Mouse (Mus musculus): ENCODE results near the gene Mrpl18. TPM values are rescaled to one million over a fixed set of nuclear protein-coding genes. Genes with fewer than 3 reads are reported as not detected.
"Not testable (repeated sequence)": the region's sequence is repeated elsewhere in the genome, so short reads cannot be mapped to it uniquely, and the experiment has no call there.

The Mrpl18 gene
- polyA plus RNA-seq, 1 experiment from 2014 or later, result 187 TPM

GRCm38 (mm10) chr17:12939377-12940148 is 23.4 kb upstream of the Mrpl18 start:
- not testable (repeated sequence) for H3K9me3 ChIP-seq (replicated peaks); H3K27ac ChIP-seq (ENCODE audit: poor library complexity, severe bottlenecking); H3K27me3 ChIP-seq (replicated peaks)
- 53% methylated on average over 3 of the region's 12 CpGs for WGBS
- Histone ChIP-seq H3K4me2 (peak overlapping the region; percentile 84), H3K36me3 (peaks cover 19% of the 10 kb centered on the region), H3K4me3 (peak overlapping the region; percentile 42), H3K4me1 (replicated peaks) (peaks cover 11% of the 10 kb centered on the region), H3K9ac (peak overlapping the region; percentile 65)
- ATAC-seq (ENCODE audit: insufficient number of reproducible peaks, low FRiP score), result 0 out of 2 replicates have a peak, but pooled peaks have one; percentile 15

GRCm38 (mm10) chr17:12938077-12938476 is 21.9 kb upstream of the Mrpl18 start:
- ATAC-seq (ENCODE audit: insufficient number of reproducible peaks, low FRiP score), result no peak
- Histone ChIP-seq H3K27me3 (replicated peaks) (no peaks in the 10 kb centered on the region; the same call in 1 of the 2 replicates), H3K9me3 (replicated peaks) (no peaks in the 10 kb centered on the region), H3K4me1 (replicated peaks) (peaks cover 11% of the 10 kb centered on the region), H3K27ac (ENCODE audit: poor library complexity, severe bottlenecking) (no peak overlapping the region), H3K9ac (no peak overlapping the region), H3K4me2 (no peak overlapping the region), H3K4me3 (no peak overlapping the region), H3K36me3 (peaks cover 8% of the 10 kb centered on the region)
- WGBS, result 58% methylated on average over 2 of the region's 2 CpGs

GRCm38 (mm10) chr17:12937412-12937970 is 21.3 kb upstream of the Mrpl18 start:
- Histone ChIP-seq H3K4me2 (no peak overlapping the region), H3K36me3 (peaks cover 2% of the 10 kb centered on the region; the same call in 1 of the 2 replicates), H3K4me3 (no peak overlapping the region), H3K27me3 (replicated peaks) (no peaks in the 10 kb centered on the region; the same call in 1 of the 2 replicates), H3K27ac (ENCODE audit: poor library complexity, severe bottlenecking) (no peak overlapping the region), H3K9me3 (replicated peaks) (no peaks in the 10 kb centered on the region), H3K9ac (no peak overlapping the region), H3K4me1 (replicated peaks) (peaks cover 11% of the 10 kb centered on the region)
- no peak for ATAC-seq (ENCODE audit: insufficient number of reproducible peaks, low FRiP score)
- WGBS, result 62% methylated on average over 2 of the region's 2 CpGs

GRCm38 (mm10) chr17:12935719-12936118 is 19.6 kb upstream of the Mrpl18 start:
- WGBS, result 64% methylated on average over 4 of the region's 4 CpGs
- Histone ChIP-seq H3K27ac (ENCODE audit: poor library complexity, severe bottlenecking) (no peak overlapping the region), H3K9ac (no peak overlapping the region), H3K36me3 (no peaks in the 10 kb centered on the region), H3K9me3 (replicated peaks) (no peaks in the 10 kb centered on the region), H3K27me3 (replicated peaks) (no peaks in the 10 kb centered on the region; the same call in 1 of the 2 replicates), H3K4me3 (no peak overlapping the region), H3K4me1 (replicated peaks) (peaks cover 9% of the 10 kb centered on the region), H3K4me2 (no peak overlapping the region)
- no peak for ATAC-seq (ENCODE audit: insufficient number of reproducible peaks, low FRiP score)

- 86% methylated on average over 5 of the region's 5 CpGs for WGBS
- ATAC-seq (ENCODE audit: insufficient number of reproducible peaks, low FRiP score); H3K4me1 ChIP-seq (replicated peaks); H3K27ac ChIP-seq (ENCODE audit: poor library complexity, severe bottlenecking); H3K27me3 ChIP-seq (replicated peaks); H3K9me3 ChIP-seq (replicated peaks); H3K36me3 ChIP-seq; H3K4me2 ChIP-seq; H3K4me3 ChIP-seq; H3K9ac ChIP-seq: not testable (repeated sequence)
Measured at GRCm38 (mm10) chr17:12931576-12931975, 15.4 kb upstream of the Mrpl18 start.

GRCm38 (mm10) chr17:12925703-12926180 is 9.6 kb upstream of the Mrpl18 start:
- no peak overlapping the region for H3K4me2 ChIP-seq
- no peaks in the 10 kb centered on the region for H3K4me1 ChIP-seq (replicated peaks)
- 87% methylated on average over 8 of the region's 8 CpGs for WGBS
- no peak for ATAC-seq (ENCODE audit: insufficient number of reproducible peaks, low FRiP score)
- no peak overlapping the region for H3K27ac ChIP-seq (ENCODE audit: poor library complexity, severe bottlenecking)
- no peak overlapping the region for H3K4me3 ChIP-seq
- no peaks in the 10 kb centered on the region for H3K9me3 ChIP-seq (replicated peaks)
- H3K36me3 ChIP-seq, result peaks cover 61% of the 10 kb centered on the region
- no peak overlapping the region for H3K9ac ChIP-seq
- H3K27me3 ChIP-seq (replicated peaks), result no peaks in the 10 kb centered on the region

GRCm38 (mm10) chr17:12925001-12925400 is 8.9 kb upstream of the Mrpl18 start:
- no peak overlapping the region for H3K27ac ChIP-seq (ENCODE audit: poor library complexity, severe bottlenecking)
- H3K9me3 ChIP-seq (replicated peaks), result no peaks in the 10 kb centered on the region
- peaks cover 68% of the 10 kb centered on the region for H3K36me3 ChIP-seq
- WGBS, result 92% methylated on average over 3 of the region's 3 CpGs
- ATAC-seq (ENCODE audit: insufficient number of reproducible peaks, low FRiP score), result no peak
- H3K9ac ChIP-seq, result no peak overlapping the region
- no peaks in the 10 kb centered on the region for H3K4me1 ChIP-seq (replicated peaks)
- H3K27me3 ChIP-seq (replicated peaks), result no peaks in the 10 kb centered on the region
- no peak overlapping the region for H3K4me3 ChIP-seq
- no peak overlapping the region for H3K4me2 ChIP-seq

- 90% methylated on average over 1 of the region's 1 CpGs for WGBS
- H3K27ac ChIP-seq (ENCODE audit: poor library complexity, severe bottlenecking), result no peak overlapping the region
- no peaks in the 10 kb centered on the region for H3K4me1 ChIP-seq (replicated peaks)
- H3K36me3 ChIP-seq, result peaks cover 69% of the 10 kb centered on the region
- no peak overlapping the region for H3K4me3 ChIP-seq
- ATAC-seq (ENCODE audit: insufficient number of reproducible peaks, low FRiP score), result no peak
- H3K9ac ChIP-seq, result no peak overlapping the region
- no peak overlapping the region for H3K4me2 ChIP-seq
- no peaks in the 10 kb centered on the region for H3K9me3 ChIP-seq (replicated peaks)
- no peaks in the 10 kb centered on the region for H3K27me3 ChIP-seq (replicated peaks)
Measured at GRCm38 (mm10) chr17:12921073-12921472, 4.9 kb upstream of the Mrpl18 start.

- Histone ChIP-seq H3K9ac (peak overlapping the region; percentile 97), H3K9me3 (replicated peaks) (no peaks in the 10 kb centered on the region), H3K27ac (ENCODE audit: poor library complexity, severe bottlenecking) (peak overlapping the region; percentile 89), H3K4me2 (peak overlapping the region; percentile 80), H3K27me3 (replicated peaks) (no peaks in the 10 kb centered on the region), H3K4me3 (peak overlapping the region; percentile 88), H3K4me1 (replicated peaks) (peaks cover 3% of the 10 kb centered on the region; the same call in 1 of the 2 replicates), H3K36me3 (peaks cover 52% of the 10 kb centered on the region)
- under 1% methylated on average over 40 of the region's 40 CpGs for WGBS
- ATAC-seq (ENCODE audit: insufficient number of reproducible peaks, low FRiP score), result peak; percentile 76
Measured at GRCm38 (mm10) chr17:12916588-12917380, 639 bp upstream of the Mrpl18 start.

GRCm38 (mm10) chr17:12915488-12915880 is 661 bp downstream of the Mrpl18 start, which contains the start of gene Tcp1:
Tcp1 (plus strand) TSS chr17:12915701.
- no peaks in the 10 kb centered on the region for H3K9me3 ChIP-seq (replicated peaks)
- H3K27me3 ChIP-seq (replicated peaks), result no peaks in the 10 kb centered on the region
- no peak for ATAC-seq (ENCODE audit: insufficient number of reproducible peaks, low FRiP score)
- H3K4me2 ChIP-seq, result peak within 1 kb of the TSS; percentile 80
- peak within 1 kb of the TSS; percentile 97 for H3K9ac ChIP-seq
- H3K36me3 ChIP-seq, result peaks cover 55% of the 10 kb centered on the region
- peak within 1 kb of the TSS; percentile 89 for H3K27ac ChIP-seq (ENCODE audit: poor library complexity, severe bottlenecking)
- peaks cover 3% of the 10 kb centered on the region; the same call in 1 of the 2 replicates for H3K4me1 ChIP-seq (replicated peaks)
- H3K4me3 ChIP-seq, result peak within 1 kb of the TSS; percentile 88
- WGBS, result under 1% methylated on average over 18 of the region's 18 CpGs

GRCm38 (mm10) chr17:12910391-12910790 is 5.8 kb downstream of the Mrpl18 start:
- WGBS, result 92% methylated on average over 8 of the region's 8 CpGs
- no peak overlapping the region for H3K27ac ChIP-seq (ENCODE audit: poor library complexity, severe bottlenecking)
- H3K4me1 ChIP-seq (replicated peaks), result peaks cover 3% of the 10 kb centered on the region; the same call in 1 of the 2 replicates
- no peak overlapping the region for H3K4me2 ChIP-seq
- H3K4me3 ChIP-seq, result no peak overlapping the region
- no peaks in the 10 kb centered on the region for H3K27me3 ChIP-seq (replicated peaks)
- no peak for ATAC-seq (ENCODE audit: insufficient number of reproducible peaks, low FRiP score)
- H3K9me3 ChIP-seq (replicated peaks), result no peaks in the 10 kb centered on the region
- no peak overlapping the region for H3K9ac ChIP-seq
- peaks cover 47% of the 10 kb centered on the region for H3K36me3 ChIP-seq
